Mouse (Mus musculus): ENCODE data around the gene Ankrd26.

The Ankrd26 gene

GRCm38 (mm10) chr6:118478957-118479708 is 82.9 kb downstream of the Ankrd26 start, which contains the start of gene Zfp9:
Gene Zfp9, minus strand, starts transcription at chr6:118479320.
- in situ Hi-C loops (cut with MboI, MseI), result no loop called here

DNA sequence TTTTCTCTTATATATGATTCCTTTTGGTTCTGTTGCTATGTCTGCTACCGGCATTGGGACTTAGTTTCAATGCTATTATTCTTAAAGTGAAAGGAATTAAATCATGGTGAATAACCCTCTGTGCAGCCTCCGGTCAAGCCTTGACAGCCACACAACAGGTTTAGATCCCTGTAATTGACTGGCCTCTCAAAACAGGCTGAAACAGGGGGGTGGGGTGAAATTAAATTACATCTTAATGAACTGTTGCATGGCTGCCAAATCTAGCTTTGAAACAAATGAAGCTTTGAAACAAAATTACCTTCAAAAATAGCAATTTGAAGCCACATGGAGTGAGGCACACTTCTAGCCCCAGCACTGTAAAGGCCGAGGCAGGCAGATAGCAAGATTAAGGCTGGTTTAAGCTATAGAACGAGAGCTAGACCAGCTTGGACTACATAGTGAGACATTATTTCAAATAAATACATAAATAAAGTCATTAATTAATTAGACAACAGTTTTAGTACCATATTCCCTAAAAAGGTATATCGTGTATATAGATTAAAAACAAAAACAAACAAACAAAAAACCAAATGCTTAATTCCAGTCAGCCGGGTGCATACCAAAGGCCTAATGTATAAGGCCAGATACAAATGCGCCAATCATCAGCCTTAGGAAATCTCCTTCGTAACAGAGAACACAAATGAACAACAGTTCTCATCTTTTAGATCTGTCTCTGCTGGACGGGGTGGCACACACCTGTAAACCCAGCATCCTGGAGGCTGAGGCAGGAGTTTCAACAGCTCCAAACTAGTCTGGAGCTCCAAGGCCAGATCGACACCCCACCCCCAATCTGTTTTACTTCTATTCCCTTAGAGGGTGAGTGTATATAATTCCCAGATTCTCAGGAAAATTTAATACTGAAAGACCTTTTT is 83.9 kb downstream of the Ankrd26 start:
- in situ Hi-C loops (cut with MboI, MseI), result no loop called here

- in situ Hi-C loops (cut with MboI, MseI), result no loop called here
Observed at GRCm38 (mm10) chr6:118462069-118462705, 99.8 kb downstream of the Ankrd26 start.

GRCm38 (mm10) chr6:118457726-118458125 is 104.3 kb downstream of the Ankrd26 start:
- in situ Hi-C loops (cut with MboI, MseI), result loop anchor here (10.0 kb wide), 1 partner anchor 107 kb away; the partner anchor contains the start of gene Ankrd26

- in situ Hi-C loops (cut with MboI, MseI), result loop anchor here (10.0 kb wide), 1 partner anchor 110 kb away; the partner anchor contains the start of gene Ankrd26
Observed at GRCm38 (mm10) chr6:118455042-118455631, 106.9 kb downstream of the Ankrd26 start, which contains the start of gene Zfp248. Gene Zfp248, minus strand, starts transcription at chr6:118455528.

DNA sequence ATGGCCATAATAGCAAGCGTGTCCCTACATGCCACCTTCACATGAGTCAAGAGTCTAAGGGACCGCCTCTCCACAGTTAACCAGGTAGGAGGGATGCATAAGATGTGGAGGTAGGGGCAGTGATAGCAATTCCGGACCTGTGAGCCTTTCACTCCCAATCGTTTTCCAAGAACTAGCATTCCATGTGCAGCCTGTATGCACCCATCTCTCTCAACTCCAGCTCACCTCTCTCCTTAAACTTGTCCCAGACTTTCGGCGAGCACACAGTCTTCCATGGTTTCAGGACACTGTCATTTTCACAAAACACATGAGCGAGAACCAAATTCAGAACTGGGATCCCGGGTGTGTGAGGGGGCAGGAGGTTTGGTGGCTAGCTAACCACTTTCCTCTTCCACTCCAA is 107.6 kb downstream of the Ankrd26 start:
- in situ Hi-C loops (cut with MboI, MseI), result loop anchor here (10.0 kb wide), 1 partner anchor 110 kb away; the partner anchor contains the start of gene Ankrd26
